Mouse (Mus musculus): ENCODE measurements around the gene Cdh3. TPM values are rescaled to one million over a fixed set of nuclear protein-coding genes. Genes with fewer than 3 reads are reported as not detected.
"Not testable (repeated sequence)": the region's sequence is repeated elsewhere in the genome, so short reads cannot be mapped to it uniquely, and the experiment has no call there.

Cdh3 gene
- polyA plus RNA-seq, 1 experiment from 2014 or later: 8.1 TPM

DNA sequence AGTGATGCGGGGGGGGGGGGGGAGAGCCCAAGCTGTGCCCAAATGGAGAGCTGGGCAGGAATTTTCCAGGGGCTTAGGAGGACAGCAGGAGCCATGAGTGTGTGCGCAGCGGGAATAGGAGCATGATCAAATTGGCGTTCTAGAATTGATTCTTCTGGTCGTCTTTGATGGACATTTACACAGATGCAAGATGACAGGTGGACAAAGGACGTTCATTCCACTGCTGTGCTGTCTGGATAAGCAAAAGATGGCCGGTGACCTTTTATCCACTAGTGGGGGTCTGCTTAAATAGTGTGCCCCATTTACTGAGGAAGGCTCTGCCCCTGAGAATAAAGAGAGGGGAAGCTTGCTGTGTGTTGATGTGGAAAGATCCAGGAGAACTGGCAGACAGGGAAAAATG, 58.3 kb downstream of the Cdh3 start:
- Histone ChIP-seq H3K4me3 (ENCODE audit: low read depth, low read length) (no peak overlapping the region), H3K4me1 (replicated peaks; ENCODE audit: control insufficient read depth, insufficient read depth) (no peaks in the 10 kb centered on the region), H3K9me3 (ENCODE audit: control insufficient read depth, low read length) (no peaks in the 10 kb centered on the region), H3K27me3 (ENCODE audit: control insufficient read depth, insufficient read depth, low read length) (no peaks in the 10 kb centered on the region), H3K27ac (replicated peaks) (no peak overlapping the region), H3K9ac (ENCODE audit: low read length) (no peak overlapping the region), H3K36me3 (ENCODE audit: control insufficient read depth, insufficient read depth, low read length) (no peaks in the 10 kb centered on the region), H3K4me2 (replicated peaks; ENCODE audit: low read depth) (no peak overlapping the region)
- ATAC-seq (ENCODE audit: low FRiP score, low TSS enrichment) (no peak), DNase-seq (ENCODE audit: low spot score) (no peak)
- no peak for TF ChIP-seq CTCF (IDR thresholded peaks at IDR 0.05; ENCODE audit: low read depth)
- no peak for TF ChIP-seq EP300 (optimal IDR thresholded peaks at IDR 0.05)
- 75% methylated on average over 7 of the region's 7 CpGs for WGBS

GRCm38 (mm10) chr8:106570386-106570785, 59.7 kb downstream of the Cdh3 start:
- 73% methylated on average over 4 of the region's 4 CpGs for WGBS
- Histone ChIP-seq H3K9ac (ENCODE audit: low read length) (no peak overlapping the region), H3K27me3 (ENCODE audit: control insufficient read depth, insufficient read depth, low read length) (no peaks in the 10 kb centered on the region), H3K4me1 (replicated peaks; ENCODE audit: control insufficient read depth, insufficient read depth) (no peaks in the 10 kb centered on the region), H3K36me3 (ENCODE audit: control insufficient read depth, insufficient read depth, low read length) (no peaks in the 10 kb centered on the region), H3K9me3 (ENCODE audit: control insufficient read depth, low read length) (no peaks in the 10 kb centered on the region), H3K4me3 (ENCODE audit: low read depth, low read length) (no peak overlapping the region), H3K27ac (replicated peaks) (no peak overlapping the region; the same call in 1 of the 2 replicates), H3K4me2 (replicated peaks; ENCODE audit: low read depth) (no peak overlapping the region)
- 0 out of 2 replicates have a peak, but pooled peaks have one; percentile 27 for ATAC-seq (ENCODE audit: low FRiP score, low TSS enrichment)
- no peak for DNase-seq (ENCODE audit: low spot score)
- TF ChIP-seq CTCF (IDR thresholded peaks at IDR 0.05; ENCODE audit: low read depth): no peak
- TF ChIP-seq EP300 (optimal IDR thresholded peaks at IDR 0.05): no peak

GRCm38 (mm10) chr8:106571551-106572172, 61.0 kb downstream of the Cdh3 start:
- ATAC-seq (ENCODE audit: low FRiP score, low TSS enrichment) (peak; percentile 66; the same call in 1 of the 2 replicates), DNase-seq (ENCODE audit: low spot score) (peak; percentile 55)
- H3K4me3 ChIP-seq (ENCODE audit: low read depth, low read length): no peak overlapping the region
- H3K4me1 ChIP-seq (replicated peaks; ENCODE audit: control insufficient read depth, insufficient read depth): no peaks in the 10 kb centered on the region
- 59% methylated on average over 5 of the region's 5 CpGs for WGBS
- H3K27ac ChIP-seq (replicated peaks): peak overlapping the region; percentile 65
- H3K36me3 ChIP-seq (ENCODE audit: control insufficient read depth, insufficient read depth, low read length): no peaks in the 10 kb centered on the region
- H3K9me3 ChIP-seq (ENCODE audit: control insufficient read depth, low read length): no peaks in the 10 kb centered on the region
- H3K27me3 ChIP-seq (ENCODE audit: control insufficient read depth, insufficient read depth, low read length): no peaks in the 10 kb centered on the region
- TF ChIP-seq CTCF (IDR thresholded peaks at IDR 0.05; ENCODE audit: low read depth) (no peak), EP300 (optimal IDR thresholded peaks at IDR 0.05) (no peak)
- no peak overlapping the region for H3K9ac ChIP-seq (ENCODE audit: low read length)
- no peak overlapping the region for H3K4me2 ChIP-seq (replicated peaks; ENCODE audit: low read depth)

DNA sequence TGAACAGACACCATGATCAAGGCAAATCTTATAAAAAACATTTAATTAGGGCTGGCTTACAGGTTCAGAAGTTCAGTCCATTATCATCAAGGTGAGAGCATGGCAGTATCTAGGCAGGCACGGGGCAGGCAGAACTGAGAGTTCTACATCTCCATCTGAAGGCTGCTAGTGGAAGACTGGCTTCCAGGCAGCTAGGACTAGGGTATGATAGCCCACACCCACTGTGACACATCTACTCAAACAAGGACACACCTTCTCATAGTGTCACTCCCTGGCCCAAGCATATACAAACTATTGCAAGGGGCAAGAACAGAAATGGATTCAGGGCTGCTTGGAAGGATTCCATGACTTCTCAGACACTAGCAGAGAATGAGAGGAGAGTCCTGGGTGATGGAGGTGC, 61.5 kb downstream of the Cdh3 start:
- H3K9ac ChIP-seq (ENCODE audit: low read length); H3K27me3 ChIP-seq (ENCODE audit: control insufficient read depth, insufficient read depth, low read length); H3K4me1 ChIP-seq (replicated peaks; ENCODE audit: control insufficient read depth, insufficient read depth); H3K36me3 ChIP-seq (ENCODE audit: control insufficient read depth, insufficient read depth, low read length); DNase-seq (ENCODE audit: low spot score); H3K4me3 ChIP-seq (ENCODE audit: low read depth, low read length); H3K4me2 ChIP-seq (replicated peaks; ENCODE audit: low read depth); H3K9me3 ChIP-seq (ENCODE audit: control insufficient read depth, low read length): not testable (repeated sequence)
- peak; percentile 27 for TF ChIP-seq EP300 (optimal IDR thresholded peaks at IDR 0.05)
- WGBS: 33% methylated on average over 1 of the region's 1 CpGs
- H3K27ac ChIP-seq (replicated peaks): peak overlapping the region; percentile 65
- ATAC-seq (ENCODE audit: low FRiP score, low TSS enrichment): peak; percentile 69

DNA sequence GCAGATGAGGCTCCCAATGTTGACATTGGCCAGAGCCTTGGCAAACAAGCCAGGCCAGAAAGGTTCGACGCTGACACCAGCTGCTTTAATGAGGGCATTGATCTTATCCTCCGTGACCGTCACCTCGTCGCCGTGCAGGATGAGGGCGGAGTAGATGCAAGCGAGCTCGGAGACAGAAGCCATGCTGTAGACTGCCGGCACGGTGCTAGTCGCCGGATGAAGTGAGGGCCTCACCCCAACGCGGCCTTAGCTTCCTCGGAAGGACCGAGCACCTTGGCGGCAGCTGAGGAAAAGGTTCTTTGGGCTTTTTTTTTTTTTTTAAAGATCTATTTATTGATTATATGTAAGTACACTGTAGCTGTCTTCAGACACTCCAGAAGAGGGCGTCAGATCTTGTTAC, 62.5 kb downstream of the Cdh3 start, which contains the start of gene Gm10073:
TSS of gene Gm10073 (minus strand) at position 294 of the 400 bp plus-strand sequence.
- not testable (repeated sequence) for H3K36me3 ChIP-seq (ENCODE audit: control insufficient read depth, insufficient read depth, low read length); H3K4me2 ChIP-seq (replicated peaks; ENCODE audit: low read depth); ATAC-seq (ENCODE audit: low FRiP score, low TSS enrichment); H3K27me3 ChIP-seq (ENCODE audit: control insufficient read depth, insufficient read depth, low read length); DNase-seq (ENCODE audit: low spot score); H3K4me1 ChIP-seq (replicated peaks; ENCODE audit: control insufficient read depth, insufficient read depth); H3K4me3 ChIP-seq (ENCODE audit: low read depth, low read length); H3K9me3 ChIP-seq (ENCODE audit: control insufficient read depth, low read length); H3K9ac ChIP-seq (ENCODE audit: low read length)
- peak within 1 kb of the TSS; percentile 65 for H3K27ac ChIP-seq (replicated peaks)
- 33% methylated on average over 19 of the region's 20 CpGs for WGBS

DNA sequence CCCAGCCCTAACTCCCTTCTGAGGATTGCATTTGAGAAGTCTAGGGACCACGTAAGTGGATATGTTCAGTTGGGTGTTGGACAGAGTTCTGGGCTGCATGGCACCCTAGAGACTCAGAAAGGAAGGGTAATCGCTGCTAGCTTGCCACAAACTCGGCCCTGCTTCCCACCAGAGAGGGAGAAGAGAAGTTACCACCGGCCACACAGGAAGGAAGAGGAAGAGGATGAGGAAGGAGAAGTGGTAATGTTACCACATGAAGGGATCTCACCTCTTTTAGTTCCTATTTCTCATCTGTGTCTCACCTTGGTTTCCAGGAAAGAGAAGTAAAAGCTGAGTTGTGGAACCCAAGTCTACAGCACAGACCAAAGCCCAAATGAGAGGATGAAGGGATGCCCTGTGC, 63.6 kb downstream of the Cdh3 start:
- WGBS: 80% methylated on average over 4 of the region's 4 CpGs
- no peaks in the 10 kb centered on the region for H3K36me3 ChIP-seq (ENCODE audit: control insufficient read depth, insufficient read depth, low read length)

More for the DNA sequence above, 63.6 kb downstream of the Cdh3 start:
- H3K9ac ChIP-seq (ENCODE audit: low read length): no peak overlapping the region
- H3K4me1 ChIP-seq (replicated peaks; ENCODE audit: control insufficient read depth, insufficient read depth): no peaks in the 10 kb centered on the region; the same call in 1 of the 2 replicates
- H3K9me3 ChIP-seq (ENCODE audit: control insufficient read depth, low read length): no peaks in the 10 kb centered on the region
- no peak for TF ChIP-seq CTCF (IDR thresholded peaks at IDR 0.05; ENCODE audit: low read depth)
- no peak for TF ChIP-seq EP300 (optimal IDR thresholded peaks at IDR 0.05)
- no peak overlapping the region for H3K4me2 ChIP-seq (replicated peaks; ENCODE audit: low read depth)
- no peak overlapping the region for H3K27ac ChIP-seq (replicated peaks)
- no peak for DNase-seq (ENCODE audit: low spot score)
- H3K27me3 ChIP-seq (ENCODE audit: control insufficient read depth, insufficient read depth, low read length): no peaks in the 10 kb centered on the region
- ATAC-seq (ENCODE audit: low FRiP score, low TSS enrichment): no peak
- H3K4me3 ChIP-seq (ENCODE audit: low read depth, low read length): no peak overlapping the region
